22 mouse cellular contexts compared by ENCODE assay signal in genomic region chr15:56436131-56436530, GRCm38 (mm10).
DNase-seq lines count a peak whose midpoint lies in the region; TF ChIP-seq lines count a peak whose summit lies in the region.
"Had no signal": no experiment of that assay in that cellular context is flagged by ENCODE, and none has a peak within 500 bp of the region (broad histone marks: within the 10 kb centered on the region; RNA-seq: fewer than 3 reads in every experiment).

No protein-coding gene starts in this region.

- H3K4me3 ChIP-seq in embryonic fibroblast, embryonic 13.5 days (ENCODE audit: insufficient read depth, low read length): no peak overlapping the region
- H3K4me3 ChIP-seq in myocyte: no peak overlapping the region
- H3K4me3 ChIP-seq: embryonic facial prominence, embryonic 13.5 days; embryonic facial prominence, embryonic 15.5 days; forebrain, embryonic 10.5 days; forebrain, embryonic 12.5 days had no signal

- H3K27me3 ChIP-seq in myocyte (ENCODE audit: control insufficient read depth, insufficient read depth, insufficient read length): no peaks in the 10 kb centered on the region
- H3K27me3 ChIP-seq: CH12.LX; embryonic facial prominence, embryonic 13.5 days; embryonic facial prominence, embryonic 15.5 days; forebrain, embryonic 12.5 days had no signal

- no peak for TF ChIP-seq CTCF in embryonic fibroblast, embryonic 13.5 days (IDR thresholded peaks at IDR 0.05; ENCODE audit: borderline replicate concordance, insufficient read depth, low read length)

- peak; percentile 93 for DNase-seq in Muller cell, postnatal 12 days (ENCODE audit: inconsistent ontology term)
- DNase-seq in left cerebral cortex, postnatal 10 days (ENCODE audit: extremely low spot score in 1 of 2, low spot score in 2 of 2): no peak
- DNase-seq in heart, adult 9 months (ENCODE audit: low spot score in 2 of 2): no peak
- DNase-seq in right cerebral cortex, postnatal 4 days: no peak
- DNase-seq: adrenal gland, adult 8-10 months; adrenal gland, postnatal 14 days; adrenal gland, postnatal 36 days; B cell, adult 2 months; cerebellum, adult 11-12 months; cerebellum, adult 2 months; cerebellum, adult 9-10 months; cerebellum, postnatal 10 days; cerebellum, postnatal 25 days; embryo, embryonic 11 days had no signal

- H3K4me2 ChIP-seq in myocyte (ENCODE audit: low read depth): no peak overlapping the region
- H3K4me2 ChIP-seq: embryonic facial prominence, embryonic 13.5 days; embryonic facial prominence, embryonic 15.5 days; forebrain, embryonic 12.5 days had no signal

- H3ac ChIP-seq in myocyte (ENCODE audit: control insufficient read depth, insufficient read length): no peak overlapping the region

- intact Hi-C loops in left cerebral cortex, postnatal 10 days (cut with DNase I): no loop called here

- TF ChIP-seq POLR2A in embryonic fibroblast, embryonic 13.5 days (IDR thresholded peaks at IDR 0.05; ENCODE audit: low read depth, low read length): no peak
- no peak for TF ChIP-seq POLR2A in myocyte (IDR thresholded peaks at IDR 0.05; ENCODE audit: insufficient read length, low read depth)

- no peaks in the 10 kb centered on the region for H3K36me3 ChIP-seq in myocyte (ENCODE audit: control insufficient read depth, insufficient read depth)
- H3K36me3 ChIP-seq: embryonic facial prominence, embryonic 13.5 days; embryonic facial prominence, embryonic 15.5 days; forebrain, embryonic 10.5 days; forebrain, embryonic 12.5 days; G1E had no signal

- no peaks in the 10 kb centered on the region for H3K4me1 ChIP-seq in embryonic fibroblast, embryonic 13.5 days (ENCODE audit: control insufficient read depth, insufficient read depth, low read length)
- H3K4me1 ChIP-seq: embryonic facial prominence, embryonic 13.5 days; embryonic facial prominence, embryonic 15.5 days; forebrain, embryonic 10.5 days; forebrain, embryonic 12.5 days had no signal

- no peaks in the 10 kb centered on the region for H3K79me2 ChIP-seq in myocyte (ENCODE audit: control insufficient read depth, insufficient read depth)

- H3K27ac ChIP-seq in embryonic fibroblast, embryonic 13.5 days (ENCODE audit: insufficient read depth, low read length): peak overlapping the region; percentile 47; the same call in 1 of the 2 replicates
- H3K27ac ChIP-seq: embryonic facial prominence, embryonic 13.5 days; embryonic facial prominence, embryonic 15.5 days; forebrain, embryonic 10.5 days; forebrain, embryonic 12.5 days had no signal

TF ChIP-seq in myocyte, 11 proteins besides CTCF, POLR2A, EP300 and RAD21:
- TF ChIP-seq MAX (IDR thresholded peaks at IDR 0.05; ENCODE audit: low read depth) (no peak), MYOD1 (IDR thresholded peaks at IDR 0.05; ENCODE audit: control insufficient read depth in 1 of 3, insufficient read length in 2 of 3, low read depth in 2 of 3) (peak in 2 of 3 experiments; percentile 33 to 45)
TF ChIP-seq in myocyte: peak in this region for 1.
